Mouse (Mus musculus) common myeloid progenitor, adult 5-6 weeks (primary cell): Measurements from ENCODE around the gene Plscr3. TPM values are rescaled to one million over a fixed set of nuclear protein-coding genes. Genes with fewer than 3 reads are reported as not detected.
"Not testable (repeated sequence)": the region's sequence is repeated elsewhere in the genome, so short reads cannot be mapped to it uniquely, and the experiment has no call there.

Source experiments
- ATAC-seq: replicated peaks from 2 replicates; pipeline ENCODE4 v1.8.0; 2016; ENCODE audit warnings: low read depth, mild to moderate bottlenecking, moderate TSS enrichment, inconsistent platforms; ENCODE audit not compliant: poor library complexity, severe bottlenecking
- total RNA-seq: library from RNA; stranded (forward); fragments of 200-1000, 187-1606 nt; gene quantifications from 2 replicates; pipeline ENCODE4 v1.2.3, GENCODE M21; 2017

Plscr3 gene
- total RNA-seq, 1 experiment from 2014 or later: 31.0 TPM

GRCm38 (mm10) chr11:69858113-69858998 is 12.2 kb downstream of the Plscr3 start, which contains the start of gene Tnk1:
Gene Tnk1, minus strand, starts transcription at chr11:69858730.
- ATAC-seq: no peak

- not testable (repeated sequence) for ATAC-seq
Measured at GRCm38 (mm10) chr11:69863729-69864128, 17.6 kb downstream of the Plscr3 start.

- ATAC-seq: no peak
Measured at GRCm38 (mm10) chr11:69864138-69864860, 18.1 kb downstream of the Plscr3 start.

- ATAC-seq: no peak
Measured at GRCm38 (mm10) chr11:69865561-69865960, 19.4 kb downstream of the Plscr3 start.

- no peak for ATAC-seq
Measured at GRCm38 (mm10) chr11:69867335-69867734, 21.2 kb downstream of the Plscr3 start.

- ATAC-seq: no peak
Measured at GRCm38 (mm10) chr11:69870289-69871069, 24.3 kb downstream of the Plscr3 start.

- no peak for ATAC-seq
Measured at GRCm38 (mm10) chr11:69871822-69872221, 25.6 kb downstream of the Plscr3 start.

- no peak for ATAC-seq
Measured at GRCm38 (mm10) chr11:69872451-69872850, 26.3 kb downstream of the Plscr3 start.

GRCm38 (mm10) chr11:69876186-69876585 is 30.0 kb downstream of the Plscr3 start:
- ATAC-seq: peak; percentile 10; the same call in 1 of the 2 replicates

GRCm38 (mm10) chr11:69876867-69877266 is 30.7 kb downstream of the Plscr3 start:
- peak; percentile 76 for ATAC-seq

GRCm38 (mm10) chr11:69877878-69878277 is 31.7 kb downstream of the Plscr3 start, which contains the start of gene Tmem95:
Gene Tmem95, minus strand, starts transcription at chr11:69878018.
- no peak for ATAC-seq

GRCm38 (mm10) chr11:69878399-69878798 is 32.2 kb downstream of the Plscr3 start:
- ATAC-seq: no peak

GRCm38 (mm10) chr11:69878952-69879351 is 32.8 kb downstream of the Plscr3 start:
- ATAC-seq: no peak

- no peak for ATAC-seq
Measured at GRCm38 (mm10) chr11:69879711-69880110, 33.5 kb downstream of the Plscr3 start.

- ATAC-seq: peak; percentile 23
Measured at GRCm38 (mm10) chr11:69880506-69880852, 34.3 kb downstream of the Plscr3 start.

- ATAC-seq: peak; percentile 54
Measured at GRCm38 (mm10) chr11:69880853-69881603, 34.9 kb downstream of the Plscr3 start, which contains the start of gene Kctd11. Gene Kctd11, minus strand, starts transcription at chr11:69881406.

GRCm38 (mm10) chr11:69881787-69882670 is 35.9 kb downstream of the Plscr3 start:
- no peak for ATAC-seq

- no peak for ATAC-seq
Measured at GRCm38 (mm10) chr11:69883066-69883465, 36.9 kb downstream of the Plscr3 start.
